Mouse (Mus musculus) brain, embryonic 14.5 days (tissue): ENCODE results near the gene Gm49337. TPM values are rescaled to one million over a fixed set of nuclear protein-coding genes. Genes with fewer than 3 reads are reported as not detected.

Source experiments
- DNase-seq: peaks from one replicate; pipeline ENCODE4 v3.0.0-alpha.2; 2011; ENCODE audit warnings: low read depth
- CTCF ChIP-seq: fragments of 200-500 bp; IDR thresholded peaks from 2 replicates; pipeline ENCODE4 v1.5.1; 2012; ENCODE audit warnings: inconsistent platforms, mild to moderate bottlenecking, moderate library complexity, borderline replicate concordance; ENCODE audit not compliant: insufficient read depth, insufficient read length; ENCODE audit errors: extremely low read depth
- POLR2A ChIP-seq: fragments of 200-500 bp; IDR thresholded peaks from 2 replicates; pipeline ENCODE4 v1.6.1; 2012; ENCODE audit warnings: mild to moderate bottlenecking, inconsistent platforms, borderline replicate concordance; ENCODE audit not compliant: poor library complexity, insufficient read depth, insufficient read length, severe bottlenecking; ENCODE audit errors: extremely low read depth
- polyA plus RNA-seq: library from polyadenylated mRNA; depleted of rRNA; stranded (reverse); fragments of >200 nt; gene quantifications from 2 replicates; pipeline ENCODE4 v1.2.3, GENCODE M21; 2012

Gene Gm49337
- polyA plus RNA-seq, 1 experiment, result not detected

GRCm38 (mm10) chr4:116220780-116221139 is 47.6 kb downstream of the Gm49337 start:
- TF ChIP-seq CTCF (no peak), POLR2A (peak; percentile 80; the same call in 1 of the 2 replicates)
- DNase-seq, result no peak

- peak; percentile 100 for DNase-seq
- TF ChIP-seq CTCF (no peak), POLR2A (peak; percentile 99)
Observed at GRCm38 (mm10) chr4:116221140-116221851, 48.1 kb downstream of the Gm49337 start, which contains the start of gene Pik3r3. Pik3r3 (plus strand) TSS chr4:116221618.

GRCm38 (mm10) chr4:116221996-116222842 is 49.0 kb downstream of the Gm49337 start:
- DNase-seq, result peak; percentile 73
- TF ChIP-seq POLR2A, result no peak
- no peak for TF ChIP-seq CTCF

- DNase-seq, result no peak
- TF ChIP-seq CTCF, result no peak
- no peak for TF ChIP-seq POLR2A
Observed at GRCm38 (mm10) chr4:116222843-116223119, 49.6 kb downstream of the Gm49337 start.

GRCm38 (mm10) chr4:116243377-116243776 is 70.2 kb downstream of the Gm49337 start:
- no peak for DNase-seq
- TF ChIP-seq POLR2A (no peak), CTCF (no peak)

DNA sequence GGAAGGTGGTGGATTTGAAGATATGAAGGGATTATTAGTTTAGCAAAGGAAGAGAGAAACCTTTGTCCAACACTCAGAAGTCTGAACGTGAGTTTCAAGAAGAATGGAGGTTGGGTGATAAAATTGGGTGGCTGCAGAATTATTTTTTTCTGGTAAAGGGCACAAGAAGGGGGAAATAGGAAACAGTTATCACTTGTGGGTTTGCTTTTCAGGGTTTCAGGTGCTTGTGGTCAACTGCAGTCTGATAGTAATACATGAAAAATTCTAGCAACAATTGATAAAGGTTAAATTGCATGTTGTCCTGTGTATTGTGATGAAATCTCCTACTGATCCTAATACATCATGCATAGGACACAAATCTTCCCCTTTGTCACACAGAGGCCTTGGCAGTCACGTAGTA is 71.1 kb downstream of the Gm49337 start:
- no peak for DNase-seq
- TF ChIP-seq POLR2A, result no peak
- TF ChIP-seq CTCF, result no peak

GRCm38 (mm10) chr4:116245926-116246325 is 72.7 kb downstream of the Gm49337 start:
- DNase-seq, result peak; percentile 38
- TF ChIP-seq CTCF, result peak; percentile 12; the same call in 1 of the 2 replicates

GRCm38 (mm10) chr4:116249986-116250385 is 76.8 kb downstream of the Gm49337 start:
- no peak for TF ChIP-seq CTCF
- no peak for TF ChIP-seq POLR2A
- no peak for DNase-seq

- no peak for DNase-seq
- TF ChIP-seq CTCF (no peak), POLR2A (no peak)
Observed at GRCm38 (mm10) chr4:116268220-116268619, 95.0 kb downstream of the Gm49337 start.

DNA sequence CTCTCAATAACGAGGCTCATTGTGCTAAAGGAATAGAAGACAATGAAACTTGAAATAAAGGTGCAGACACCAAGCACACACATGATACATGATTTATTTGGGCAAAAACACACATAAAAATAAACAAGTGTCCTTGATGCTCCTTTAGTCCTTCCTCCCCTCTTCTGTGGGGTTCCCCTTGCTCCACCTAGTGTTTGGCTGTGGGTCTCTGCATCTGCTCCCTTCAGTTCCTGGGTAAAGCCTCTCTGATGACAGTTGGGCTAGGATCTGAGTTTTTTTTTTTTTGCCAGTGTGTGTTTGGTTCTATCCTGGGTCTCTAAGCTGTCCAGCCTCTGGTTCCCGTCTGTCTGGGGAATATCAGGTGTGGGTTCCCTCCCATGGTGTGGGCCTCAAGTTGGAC is 109.0 kb downstream of the Gm49337 start:
- peak; percentile 36; the same call in 1 of the 2 replicates for TF ChIP-seq CTCF
- TF ChIP-seq POLR2A, result no peak
- DNase-seq, result peak; percentile 19

DNA sequence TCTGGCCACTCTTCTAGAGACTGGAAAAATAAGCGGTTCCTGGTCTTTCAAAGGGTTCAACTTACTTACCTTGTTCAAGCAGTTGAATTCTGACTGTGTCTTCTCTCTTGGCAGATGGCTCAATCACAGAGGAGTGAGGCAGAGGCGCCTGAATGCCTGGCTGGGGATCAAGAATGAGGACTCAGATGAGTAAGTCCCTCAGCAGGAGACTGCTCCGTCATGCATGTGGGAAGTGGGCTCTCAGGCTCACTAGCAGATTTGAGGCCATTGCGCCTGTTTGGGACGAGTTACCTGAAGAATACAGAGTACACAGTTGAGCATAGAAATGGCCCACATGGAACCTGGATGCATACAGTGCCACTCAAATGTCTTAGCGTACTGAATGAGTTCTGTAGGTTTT is 118.4 kb downstream of the Gm49337 start:
- no peak for TF ChIP-seq CTCF
- TF ChIP-seq POLR2A, result no peak
- no peak for DNase-seq

DNA sequence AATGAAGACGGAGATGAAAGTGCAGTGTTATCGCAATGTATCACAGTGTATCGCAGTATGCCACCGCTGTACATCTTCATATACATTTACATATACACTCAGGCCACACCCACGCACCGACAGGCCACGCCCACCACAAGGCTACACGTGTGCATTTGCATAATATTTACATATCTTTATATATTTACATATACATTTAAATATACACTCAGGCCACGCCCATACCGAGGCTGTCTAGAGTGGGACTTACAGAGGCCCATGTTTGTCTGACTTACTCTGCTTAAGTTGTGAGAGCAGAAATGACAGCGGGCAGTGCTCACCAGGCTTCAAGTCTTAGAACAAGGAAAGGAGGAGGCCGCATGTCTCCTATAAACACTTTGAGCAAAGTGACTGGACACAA is 120.1 kb downstream of the Gm49337 start:
- DNase-seq, result no peak
- TF ChIP-seq CTCF (no peak), POLR2A (no peak)
